Mouse (Mus musculus) retina, postnatal 1 day (tissue): ENCODE results near the gene Usp33.

Source experiments
- DNase-seq: peaks from one replicate; pipeline ENCODE4 v3.0.0-alpha.2; 2012

Gene Usp33

GRCm38 (mm10) chr3:152402671-152403066 is 56.4 kb downstream of the Usp33 start:
- no peak for DNase-seq

GRCm38 (mm10) chr3:152403827-152404226 is 57.5 kb downstream of the Usp33 start:
- no peak for DNase-seq

GRCm38 (mm10) chr3:152405420-152405819 is 59.1 kb downstream of the Usp33 start:
- DNase-seq, result no peak

- DNase-seq, result no peak
Measured at GRCm38 (mm10) chr3:152405978-152406640, 59.8 kb downstream of the Usp33 start.

GRCm38 (mm10) chr3:152410980-152411551 is 64.8 kb downstream of the Usp33 start:
- DNase-seq, result no peak

- no peak for DNase-seq
Measured at GRCm38 (mm10) chr3:152412362-152412761, 66.1 kb downstream of the Usp33 start.

- no peak for DNase-seq
Measured at GRCm38 (mm10) chr3:152428925-152429324, 82.6 kb downstream of the Usp33 start.

GRCm38 (mm10) chr3:152432677-152433076 is 86.4 kb downstream of the Usp33 start:
- no peak for DNase-seq

GRCm38 (mm10) chr3:152435590-152435989 is 89.3 kb downstream of the Usp33 start:
- no peak for DNase-seq

- DNase-seq, result no peak
Measured at GRCm38 (mm10) chr3:152438068-152438467, 91.8 kb downstream of the Usp33 start.

- DNase-seq, result no peak
Measured at GRCm38 (mm10) chr3:152442795-152443194, 96.5 kb downstream of the Usp33 start.
